ENCODE assay signal across 11 mouse cellular contexts in genomic region chr17:66444059-66444700, GRCm38 (mm10). TPM values are rescaled to one million over a fixed set of nuclear protein-coding genes. Genes with fewer than 3 reads are reported as not detected.
DNase-seq lines count a peak whose midpoint lies in the region.
"Had no signal": no experiment of that assay in that cellular context is flagged by ENCODE, and none has a peak within 500 bp of the region (broad histone marks: within the 10 kb centered on the region; RNA-seq: fewer than 3 reads in every experiment).

No protein-coding gene starts in this region.

- H3K27me3 ChIP-seq in forebrain, embryonic 10.5 days (ENCODE audit: poor library complexity, severe bottlenecking): peaks cover 23% of the 10 kb centered on the region

- H3K4me3 ChIP-seq in forebrain, embryonic 10.5 days: peak overlapping the region; percentile 21; the same call in 1 of the 2 replicates
- H3K4me3 ChIP-seq: heart, embryonic 13.5 days; liver, embryonic 15.5 days had no signal

- H3K9me3 ChIP-seq in forebrain, embryonic 10.5 days: no peaks in the 10 kb centered on the region
- H3K9me3 ChIP-seq: heart, embryonic 13.5 days; liver, embryonic 15.5 days had no signal

- 41% methylated on average over 9 of the region's 9 CpGs for WGBS in forebrain, embryonic 10.5 days

- peak overlapping the region; percentile 80 for H3K27ac ChIP-seq in forebrain, embryonic 10.5 days
- H3K27ac ChIP-seq: heart, embryonic 13.5 days; liver, embryonic 15.5 days had no signal

- peak; percentile 23 for DNase-seq in right cerebral cortex, adult 18-20 months
- no peak for DNase-seq in right cerebral cortex, adult 2 months (ENCODE audit: low spot score in 2 of 2)
- DNase-seq in forebrain, embryonic 10.5 days (ENCODE audit: extremely low spot score, low spot score): no peak
- peak; percentile 58 for DNase-seq in lung, postnatal 10 days
- peak; percentile 92 for DNase-seq in retina, postnatal 1 day
- DNase-seq in right cerebral cortex, postnatal 4 days: no peak
- DNase-seq in thymus, postnatal 14 days: no peak
- DNase-seq in kidney, adult 8-10 months: no peak
- DNase-seq: adrenal gland, adult 8-10 months had no signal

- H3K4me1 ChIP-seq in forebrain, embryonic 10.5 days: peaks cover 96% of the 10 kb centered on the region

- H3K36me3 ChIP-seq in forebrain, embryonic 10.5 days (replicated peaks): no peaks in the 10 kb centered on the region
- H3K36me3 ChIP-seq: heart, embryonic 13.5 days; liver, embryonic 15.5 days had no signal

RNA-seq across cellular contexts. Expression of gene Mtcl1, which starts 5.4 kb away (rescaled TPM):
- polyA plus RNA-seq in forebrain, embryonic 10.5 days (2016; fragmentation: Nextera tagmentation; extraction: Ambion mirVana): 25.5 and 28.4 TPM in 2 replicates

Comparison
In these comparisons a context has a peak if more than half of its experiments do, and no peak if none do; other contexts are left out.
1. DNase-seq: peak in right cerebral cortex, adult 18-20 months (single experiment), lung, postnatal 10 days (single experiment) and retina, postnatal 1 day (single experiment); none in right cerebral cortex, adult 2 months (0 of 2), forebrain, embryonic 10.5 days (single experiment), right cerebral cortex, postnatal 4 days (single experiment), thymus, postnatal 14 days (single experiment) and kidney, adult 8-10 months (0 of 2).